Comparison of ENCODE assay signal across 8 mouse cellular contexts in the genomic region with DNA sequence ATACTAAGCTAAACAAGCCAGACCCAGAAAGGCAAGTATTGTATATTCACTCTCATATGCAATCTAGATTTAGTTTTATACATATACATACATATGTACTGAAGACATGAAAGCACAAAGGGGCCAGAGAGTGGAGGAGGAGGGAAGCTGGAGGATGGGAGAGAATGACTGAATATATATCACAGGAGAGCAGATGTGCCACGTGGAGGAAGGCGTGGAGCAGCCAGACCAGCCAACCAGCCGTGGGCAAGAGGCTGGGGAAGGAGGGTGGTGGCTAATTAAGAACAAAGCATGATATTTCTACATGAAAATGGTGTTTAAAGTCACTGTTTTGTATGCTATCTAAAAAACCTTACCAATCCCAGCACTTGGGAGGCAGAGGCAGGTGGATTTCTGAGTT.
"Had no signal": no experiment of that assay in that cellular context is flagged by ENCODE, and none has a peak within 500 bp of the region (broad histone marks: within the 10 kb centered on the region; RNA-seq: fewer than 3 reads in every experiment).

No protein-coding gene starts in this region.

- H3K27me3 ChIP-seq: kidney, embryonic 15.5 days; limb, embryonic 12.5 days; limb, embryonic 15.5 days; neural tube, embryonic 12.5 days; neural tube, embryonic 15.5 days had no signal

- H3K9ac ChIP-seq: kidney, embryonic 15.5 days; limb, embryonic 12.5 days; limb, embryonic 15.5 days; lung, embryonic 14.5 days; neural tube, embryonic 12.5 days; neural tube, embryonic 15.5 days had no signal

- H3K4me2 ChIP-seq: kidney, embryonic 15.5 days; limb, embryonic 12.5 days; limb, embryonic 15.5 days; lung, embryonic 14.5 days; neural tube, embryonic 12.5 days; neural tube, embryonic 15.5 days had no signal

- H3K27ac ChIP-seq: kidney, embryonic 15.5 days; limb, embryonic 12.5 days; limb, embryonic 15.5 days; macrophage; neural tube, embryonic 12.5 days; neural tube, embryonic 15.5 days; stomach, postnatal 0 days had no signal

- H3K36me3 ChIP-seq: kidney, embryonic 15.5 days; limb, embryonic 12.5 days; limb, embryonic 15.5 days; neural tube, embryonic 12.5 days; neural tube, embryonic 15.5 days had no signal

- H3K9me3 ChIP-seq: kidney, embryonic 15.5 days; limb, embryonic 12.5 days; limb, embryonic 15.5 days; neural tube, embryonic 12.5 days; neural tube, embryonic 15.5 days had no signal

- H3K4me1 ChIP-seq: kidney, embryonic 15.5 days; limb, embryonic 12.5 days; limb, embryonic 15.5 days; neural tube, embryonic 12.5 days; neural tube, embryonic 15.5 days had no signal

- H3K4me3 ChIP-seq: kidney, embryonic 15.5 days; limb, embryonic 12.5 days; limb, embryonic 15.5 days; neural tube, embryonic 12.5 days; neural tube, embryonic 15.5 days had no signal
